Mouse (Mus musculus) cortical plate, adult 2 months (tissue): ENCODE measurements around the gene Apobr.

Source experiments
- CTCF ChIP-seq: fragments of 200-500 bp; IDR thresholded peaks from 2 replicates; pipeline ENCODE4 v1.5.1; 2011; ENCODE audit warnings: mild to moderate bottlenecking, control low read depth, low read length; ENCODE audit not compliant: insufficient read depth; ENCODE audit errors: extremely low read depth
- POLR2A ChIP-seq: fragments of 200-500 bp; IDR thresholded peaks from 2 replicates; pipeline ENCODE4 v1.6.1; 2011; ENCODE audit warnings: mild to moderate bottlenecking, low read length, control low read depth; ENCODE audit not compliant: insufficient read depth; ENCODE audit errors: extremely low read depth

DNA sequence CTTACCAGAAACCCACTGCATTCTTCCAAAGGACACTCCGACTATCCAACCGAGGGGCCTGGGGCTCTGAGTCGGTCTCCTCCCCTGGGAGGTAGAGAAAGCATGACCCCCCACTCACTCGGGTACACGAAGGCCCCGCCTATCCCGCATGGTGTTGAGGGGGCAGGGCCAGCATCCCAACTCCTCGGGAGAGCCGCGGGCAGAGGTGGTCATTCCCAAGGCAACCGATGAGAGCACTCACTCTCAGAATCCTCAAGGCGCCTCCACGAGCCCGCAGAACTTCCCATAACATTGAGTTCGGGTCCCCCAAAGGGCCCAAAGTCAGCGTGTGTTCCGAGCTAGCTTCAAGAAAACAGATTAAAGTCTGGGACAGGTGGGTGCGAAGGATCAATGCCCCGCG lies 2.0 kb upstream of the Apobr start:
- TF ChIP-seq CTCF, result no peak
- TF ChIP-seq POLR2A, result no peak
